Mouse (Mus musculus) c-Kit-positive CD71-positive TER-119-negative erythroid progenitor cells, embryonic 14.5 days (primary cell): ENCODE data around the gene Ccng1.
"Not testable (repeated sequence)": the region's sequence is repeated elsewhere in the genome, so short reads cannot be mapped to it uniquely, and the experiment has no call there.

Source experiments
- DNase-seq: peaks from one replicate; pipeline ENCODE4 v3.0.0-alpha.2; 2013; ENCODE audit warnings: low read depth

The Ccng1 gene

GRCm38 (mm10) chr11:40718324-40718723 lies 36.8 kb downstream of the Ccng1 start:
- DNase-seq, result no peak

GRCm38 (mm10) chr11:40715524-40715923 lies 39.6 kb downstream of the Ccng1 start:
- no peak for DNase-seq

- no peak for DNase-seq
These were observed 41.3 kb downstream of the Ccng1 start for GRCm38 (mm10) chr11:40713858-40714257.

- not testable (repeated sequence) for DNase-seq
These were observed 45.2 kb downstream of the Ccng1 start for GRCm38 (mm10) chr11:40709899-40710298.
